Mouse (Mus musculus): ENCODE data around the gene Celsr1.
A peak's percentile ranks its signal among the peaks of the same experiment; 100 is the strongest.

Celsr1 gene

GRCm38 (mm10) chr15:85994906-85995608, 38.5 kb downstream of the Celsr1 start:
- DNase-seq (ENCODE audit: extremely low spot score): no peak

GRCm38 (mm10) chr15:85993931-85994583, 39.5 kb downstream of the Celsr1 start:
- DNase-seq (ENCODE audit: extremely low spot score): no peak

- no peak for DNase-seq (ENCODE audit: extremely low spot score)
These were observed 40.2 kb downstream of the Celsr1 start for GRCm38 (mm10) chr15:85993386-85993785.

GRCm38 (mm10) chr15:85992125-85992495, 41.5 kb downstream of the Celsr1 start:
- no peak for DNase-seq (ENCODE audit: extremely low spot score)

GRCm38 (mm10) chr15:85991453-85992124, 42.0 kb downstream of the Celsr1 start:
- no peak for DNase-seq (ENCODE audit: extremely low spot score)

- DNase-seq (ENCODE audit: extremely low spot score): no peak
These were observed 42.7 kb downstream of the Celsr1 start for GRCm38 (mm10) chr15:85990696-85991443.

- DNase-seq (ENCODE audit: extremely low spot score): no peak
These were observed 45.7 kb downstream of the Celsr1 start for GRCm38 (mm10) chr15:85987896-85988295.

GRCm38 (mm10) chr15:85986170-85986569, 47.4 kb downstream of the Celsr1 start:
- no peak for DNase-seq (ENCODE audit: extremely low spot score)

DNA sequence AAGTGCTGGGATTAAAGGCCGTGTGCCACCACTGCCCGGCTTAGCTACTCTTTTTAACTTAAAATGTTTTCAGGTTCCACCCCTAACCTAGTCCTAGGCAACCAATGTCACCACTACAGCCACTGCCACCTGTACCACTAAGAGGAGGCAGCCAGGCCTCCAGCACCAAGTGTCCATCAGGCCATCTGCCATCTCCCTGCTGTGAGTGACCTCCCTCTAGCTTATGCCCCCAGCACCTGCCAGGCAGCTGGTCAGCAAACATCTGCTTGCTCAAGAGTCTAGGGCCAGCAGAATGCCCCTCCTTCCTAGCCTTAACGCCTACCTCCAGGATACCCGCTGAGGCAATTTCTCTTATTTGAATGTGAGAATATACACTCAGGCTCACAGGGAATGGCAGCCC, 48.0 kb downstream of the Celsr1 start:
- DNase-seq (ENCODE audit: extremely low spot score): no peak

DNA sequence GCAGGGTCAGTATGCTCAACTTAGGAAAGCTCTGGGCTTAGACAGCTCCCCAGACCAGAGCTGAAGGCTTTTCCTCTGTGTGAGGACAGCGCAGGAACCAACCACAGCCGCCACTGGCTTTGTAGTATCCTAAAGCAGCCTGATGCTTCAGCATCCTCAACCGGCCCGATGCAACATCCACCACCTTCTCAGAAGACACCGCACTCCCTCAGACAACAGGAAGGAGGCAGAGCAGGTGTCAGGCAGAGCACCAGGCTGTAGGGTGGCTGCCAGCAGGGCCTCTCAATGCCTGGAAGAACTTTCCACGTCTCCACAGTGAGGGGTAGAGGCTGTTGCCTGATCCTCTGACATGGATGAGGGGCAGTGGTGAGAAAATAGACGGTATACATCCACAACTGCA, 50.4 kb downstream of the Celsr1 start:
- DNase-seq (ENCODE audit: extremely low spot score): no peak

- no peak for DNase-seq (ENCODE audit: extremely low spot score)
These were observed 51.2 kb downstream of the Celsr1 start for GRCm38 (mm10) chr15:85982416-85982775.

- DNase-seq (ENCODE audit: extremely low spot score): no peak
These were observed 51.7 kb downstream of the Celsr1 start for GRCm38 (mm10) chr15:85981768-85982415.

DNA sequence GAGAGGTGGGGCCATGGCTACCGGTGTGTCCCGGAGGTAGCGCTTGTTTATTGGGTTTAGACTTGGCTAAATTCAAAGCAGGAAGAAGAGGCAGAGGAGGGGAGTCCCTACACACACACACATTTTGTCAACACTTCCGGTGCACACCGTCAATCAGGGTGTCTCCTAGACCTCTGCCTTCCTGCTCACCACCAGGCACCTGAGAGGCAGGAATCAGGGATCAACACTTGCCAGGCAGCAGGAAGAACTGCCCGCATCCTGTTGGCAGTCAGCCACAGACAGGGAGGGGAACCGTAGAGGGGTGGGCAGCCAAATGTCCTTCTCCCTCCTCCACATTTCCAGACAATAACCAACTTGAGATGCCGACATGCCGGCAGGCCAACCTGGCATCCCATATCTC, 56.5 kb downstream of the Celsr1 start:
- DNase-seq (ENCODE audit: extremely low spot score): no peak

GRCm38 (mm10) chr15:85975746-85976145, 57.8 kb downstream of the Celsr1 start:
- DNase-seq (ENCODE audit: extremely low spot score): no peak

DNA sequence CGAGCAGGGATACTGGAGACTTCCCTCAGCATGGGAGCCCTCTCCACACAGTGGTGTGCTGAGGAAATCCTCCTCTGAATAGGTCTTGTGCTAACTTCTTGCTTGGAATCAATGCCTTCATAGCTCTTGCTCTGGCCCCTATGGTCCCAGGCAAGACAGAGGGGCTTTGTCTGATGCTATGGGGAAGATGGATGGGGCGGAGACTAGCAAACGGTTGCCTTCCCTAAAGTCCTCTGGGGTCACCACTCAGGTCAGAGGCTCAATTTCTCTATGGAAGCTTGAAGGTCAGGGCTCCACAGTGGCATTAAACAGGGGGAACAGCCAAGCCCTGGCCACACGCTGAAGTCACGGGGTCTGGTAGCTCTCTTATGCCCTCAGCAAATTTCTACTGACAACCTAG, 62.0 kb downstream of the Celsr1 start:
- DNase-seq (ENCODE audit: extremely low spot score): peak; percentile 55

- DNase-seq (ENCODE audit: extremely low spot score): no peak
These were observed 63.1 kb downstream of the Celsr1 start for GRCm38 (mm10) chr15:85970441-85970840.

- DNase-seq (ENCODE audit: extremely low spot score): no peak
These were observed 63.8 kb downstream of the Celsr1 start for GRCm38 (mm10) chr15:85969707-85970153.

DNA sequence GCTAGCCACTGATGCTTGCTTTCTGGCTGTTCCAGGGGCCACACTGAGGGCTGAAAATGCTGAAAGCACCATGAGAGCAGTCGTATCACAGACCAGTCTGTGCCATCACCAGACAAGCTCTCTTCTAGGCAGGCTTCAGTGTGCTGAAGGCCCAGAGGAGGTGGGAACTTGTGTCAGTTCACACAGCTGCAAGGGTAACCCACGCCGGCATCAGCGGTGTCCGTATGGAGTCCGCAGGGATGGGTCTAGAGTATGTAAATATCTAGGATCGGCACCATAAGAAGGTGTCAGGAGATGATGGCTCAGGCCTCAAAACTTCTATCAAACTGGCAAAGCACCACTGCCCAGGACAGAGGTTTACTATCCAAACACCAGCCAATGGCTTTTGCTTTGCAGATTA, 64.3 kb downstream of the Celsr1 start:
- no peak for DNase-seq (ENCODE audit: extremely low spot score)

- no peak for DNase-seq (ENCODE audit: extremely low spot score)
These were observed 67.5 kb downstream of the Celsr1 start for GRCm38 (mm10) chr15:85966032-85966431.

DNA sequence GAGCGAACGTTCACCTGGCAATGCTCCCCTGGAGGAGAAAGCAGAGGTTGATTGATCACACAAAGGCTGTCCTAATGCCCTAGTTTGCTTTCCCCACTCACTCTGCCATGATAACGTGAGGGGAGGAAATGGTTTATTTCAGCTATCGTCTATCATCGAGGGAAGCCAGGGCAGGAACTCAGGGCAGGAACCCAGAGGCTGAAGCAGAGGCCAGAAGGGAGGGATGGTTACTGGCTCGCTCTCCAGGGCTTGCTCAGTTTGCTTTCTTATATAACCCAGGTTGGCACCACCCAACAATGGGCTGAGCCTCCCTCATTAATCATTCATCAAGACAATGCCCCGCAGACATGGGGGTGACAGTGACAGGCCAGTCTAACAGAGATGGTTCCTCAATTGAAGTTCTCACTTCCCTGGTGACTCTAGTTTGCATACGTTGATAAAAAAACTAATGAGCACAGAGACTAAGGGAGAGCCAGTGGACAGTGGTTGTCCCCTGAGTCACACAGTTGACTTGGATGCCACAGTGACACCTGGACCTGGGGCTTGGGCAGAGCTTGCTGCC, 70.2 kb downstream of the Celsr1 start:
- DNase-seq (ENCODE audit: extremely low spot score): no peak

DNA sequence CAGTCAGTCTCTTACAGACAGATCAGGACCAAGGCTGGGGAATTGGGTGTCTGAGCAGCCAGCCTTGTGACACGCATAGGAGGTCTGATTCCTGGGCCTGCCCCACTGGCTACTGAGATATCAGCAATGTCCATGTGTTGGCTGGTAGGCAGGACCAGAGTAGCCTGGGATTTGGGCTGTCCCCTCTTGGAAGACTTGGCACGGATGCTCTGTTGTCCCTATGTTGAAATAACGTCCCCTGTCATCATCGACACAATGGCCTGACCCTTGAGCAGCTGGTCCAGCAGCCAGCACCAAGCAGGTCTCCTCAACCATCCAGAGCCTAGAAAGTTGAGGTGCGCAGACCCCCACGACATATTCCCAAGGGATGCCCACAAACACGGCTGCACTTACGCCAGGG, 70.9 kb downstream of the Celsr1 start:
- no peak for DNase-seq (ENCODE audit: extremely low spot score)

- no peak for DNase-seq (ENCODE audit: extremely low spot score)
These were observed 71.9 kb downstream of the Celsr1 start for GRCm38 (mm10) chr15:85961651-85962050.
